Mouse (Mus musculus) neutrophil, adult 59 days (primary cell): ENCODE results near the gene Pmis2. TPM values are rescaled to one million over a fixed set of nuclear protein-coding genes. Genes with fewer than 3 reads are reported as not detected.

Experiments
- total RNA-seq, 2 experiments: library from RNA; stranded (reverse); gene quantifications; 1 replicate in 1 of 2; 2 replicates in 1 of 2; pipeline ENCODE4 v1.2.4; 2023

The Pmis2 gene
- total RNA-seq, result not detected

GRCm38 (mm10) chr7:30671480-30671879 lies at the start of gene Pmis2:
Gene Pmis2, minus strand, starts transcription at chr7:30671605.

GRCm38 (mm10) chr7:30711942-30712341 lies 40.5 kb upstream of the Pmis2 start, which contains the start of gene Atp4a:
Gene Atp4a, plus strand, starts transcription at chr7:30712209.

GRCm38 (mm10) chr7:30698589-30698988 lies 27.2 kb upstream of the Pmis2 start, which contains the start of gene 2200002J24Rik:
Gene 2200002J24Rik, plus strand, starts transcription at chr7:30698926.

GRCm38 (mm10) chr7:30664529-30665200 lies 6.7 kb downstream of the Pmis2 start, which contains the start of gene Haus5:
Gene Haus5, minus strand, starts transcription at chr7:30664994.

GRCm38 (mm10) chr7:30649591-30650540 lies 21.5 kb downstream of the Pmis2 start, which contains the start of gene Rbm42:
Gene Rbm42, minus strand, starts transcription at chr7:30650317.

GRCm38 (mm10) chr7:30635752-30636151 lies 35.7 kb downstream of the Pmis2 start, which contains the start of gene Etv2:
Gene Etv2, minus strand, starts transcription at chr7:30635852.

GRCm38 (mm10) chr7:30625530-30626384 lies 45.6 kb downstream of the Pmis2 start, which contains the start of gene Cox6b1:
Gene Cox6b1, minus strand, starts transcription at chr7:30626151.

Other genes starting within 250 kb of the Pmis2 start
- 10 to 100 TPM; 65.6 to 78.9 TPM for gene Nfkbid, start 249.9 kb downstream of the Pmis2 start, total RNA-seq
- under 1 TPM in 1 of 2 experiments, not detected in 1; 0.27 TPM for gene Aplp1, start 226.1 kb downstream of the Pmis2 start, total RNA-seq
- not detected for gene Kirrel2, start 213.9 kb downstream of the Pmis2 start, total RNA-seq
- gene Nphs1, start 213.3 kb downstream of the Pmis2 start, total RNA-seq, result not detected
- not detected for gene Prodh2, start 178.0 kb downstream of the Pmis2 start, total RNA-seq
- 10 to 100 TPM; 14.2 to 14.6 TPM for gene Arhgap33, start 136.5 kb downstream of the Pmis2 start, total RNA-seq
- gene Hspb6, start 119.4 kb downstream of the Pmis2 start, total RNA-seq, result 1 to 10 TPM; 5.1 to 7.4 TPM
- gene Proser3, start 119.3 kb downstream of the Pmis2 start, total RNA-seq, result 1 to 10 TPM; 6.0 to 6.3 TPM
- gene Lin37, start 111.8 kb downstream of the Pmis2 start, total RNA-seq, result 10 to 100 TPM; 30.4 to 32.0 TPM
- 10 to 100 TPM; 40.8 to 45.4 TPM for gene U2af1l4, start 108.3 kb downstream of the Pmis2 start, total RNA-seq
- 1 to 10 TPM; 3.2 to 6.2 TPM for gene Gm49396, start 108.3 kb downstream of the Pmis2 start, total RNA-seq
- 100 to 1,000 TPM; 120 to 121 TPM for gene Psenen, start 108.0 kb downstream of the Pmis2 start, total RNA-seq
- 1 to 10 TPM; 3.7 to 5.5 TPM for gene Igflr1, start 106.2 kb downstream of the Pmis2 start, total RNA-seq
- gene Kmt2b, start 82.9 kb downstream of the Pmis2 start, total RNA-seq, result 10 to 100 TPM; 51.3 to 54.4 TPM
- under 1 TPM; 0.20 to 0.22 TPM for gene Zbtb32, start 72.7 kb downstream of the Pmis2 start, total RNA-seq
- gene Upk1a, start 58.8 kb downstream of the Pmis2 start, total RNA-seq, result not detected
- gene Cox6b1, start 45.5 kb downstream of the Pmis2 start, total RNA-seq, result 100 to 1,000 TPM; 236 to 250 TPM
- gene Etv2, start 35.8 kb downstream of the Pmis2 start, total RNA-seq, result not detected
- gene Rbm42, start 21.3 kb downstream of the Pmis2 start, total RNA-seq, result 10 to 100 TPM; 77.8 to 88.7 TPM
- gene Haus5, start 6.6 kb downstream of the Pmis2 start, total RNA-seq, result 10 to 100 TPM; 22.3 to 22.8 TPM
- gene 2200002J24Rik, start 27.3 kb upstream of the Pmis2 start, total RNA-seq, result not detected
- gene Atp4a, start 40.6 kb upstream of the Pmis2 start, total RNA-seq, result under 1 TPM; 0.37 to 0.58 TPM
- 10 to 100 TPM; 26.6 to 35.5 TPM for gene Tmem147, start 57.9 kb upstream of the Pmis2 start, total RNA-seq
- not detected for gene Gapdhs, start 72.1 kb upstream of the Pmis2 start, total RNA-seq
- gene Sbsn, start 79.9 kb upstream of the Pmis2 start, total RNA-seq, result 1 to 10 TPM; 1.9 to 3.2 TPM
- 1 to 10 TPM; 1.4 to 3.3 TPM for gene Dmkn, start 92.2 kb upstream of the Pmis2 start, total RNA-seq
- not detected for gene Krtdap, start 116.3 kb upstream of the Pmis2 start, total RNA-seq
- gene Ffar2, start 152.2 kb upstream of the Pmis2 start, total RNA-seq, result 10 to 100 TPM; 38.5 to 40.3 TPM
- not detected for gene Ffar3, start 184.6 kb upstream of the Pmis2 start, total RNA-seq
- gene Ffar1, start 190.0 kb upstream of the Pmis2 start, total RNA-seq, result not detected
- 1 to 10 TPM; 4.9 to 5.4 TPM for gene Cd22, start 208.7 kb upstream of the Pmis2 start, total RNA-seq
- gene Mag, start 243.3 kb upstream of the Pmis2 start, total RNA-seq, result 1 to 10 TPM; 1.1 to 1.9 TPM